In genomic region chr11:47890315-47890714, GRCm38 (mm10) we compare ENCODE assay signal across 8 mouse cellular contexts.
DNase-seq lines count a peak whose midpoint lies in the region.

No protein-coding gene starts in this region.

- peak; percentile 76 to 82 for DNase-seq in cerebellum, postnatal 10 days
- no peak for DNase-seq in cerebellum, adult 9-10 months
- peak; percentile 57 for DNase-seq in left cerebral cortex, postnatal 4 days
- DNase-seq in left cerebral cortex, adult 9 months (ENCODE audit: low spot score in 2 of 2) = no peak
- peak; percentile 2 for DNase-seq in c-Kit-positive CD71-positive TER-119-positive erythroid progenitor cells, embryonic 14.5 days (ENCODE audit: low spot score)
- peak; percentile 4 for DNase-seq in layer of hippocampus, adult 9-11 months
- DNase-seq in ovary, postnatal 10 days (ENCODE audit: low spot score) = no peak
- no peak for DNase-seq in thymus, postnatal 36 days

- intact Hi-C loops in left cerebral cortex, postnatal 4 days (cut with DNase I) = no loop called here

Comparison
In these comparisons a context has a peak if more than half of its experiments do, and no peak if none do; other contexts are left out.
1. DNase-seq: peak in cerebellum, postnatal 10 days (2 of 2), left cerebral cortex, postnatal 4 days (single experiment), c-Kit-positive CD71-positive TER-119-positive erythroid progenitor cells, embryonic 14.5 days (single experiment) and layer of hippocampus, adult 9-11 months (single experiment); none in cerebellum, adult 9-10 months (single experiment), left cerebral cortex, adult 9 months (0 of 2), ovary, postnatal 10 days (single experiment) and thymus, postnatal 36 days (0 of 2).